Mouse (Mus musculus) mouse trophoblast stem cell (cell line): ENCODE measurements around the gene Cacnb4.

Experiments used
- in situ Hi-C, 2 experiments: fragments of 300-500 bp; cut with MseI, MboI; formaldehyde crosslinking; loops; 2 replicates in 1 of 2; 3 replicates in 1 of 2; pipeline ENCODE4 v1.15.1; 2025

The Cacnb4 gene

DNA sequence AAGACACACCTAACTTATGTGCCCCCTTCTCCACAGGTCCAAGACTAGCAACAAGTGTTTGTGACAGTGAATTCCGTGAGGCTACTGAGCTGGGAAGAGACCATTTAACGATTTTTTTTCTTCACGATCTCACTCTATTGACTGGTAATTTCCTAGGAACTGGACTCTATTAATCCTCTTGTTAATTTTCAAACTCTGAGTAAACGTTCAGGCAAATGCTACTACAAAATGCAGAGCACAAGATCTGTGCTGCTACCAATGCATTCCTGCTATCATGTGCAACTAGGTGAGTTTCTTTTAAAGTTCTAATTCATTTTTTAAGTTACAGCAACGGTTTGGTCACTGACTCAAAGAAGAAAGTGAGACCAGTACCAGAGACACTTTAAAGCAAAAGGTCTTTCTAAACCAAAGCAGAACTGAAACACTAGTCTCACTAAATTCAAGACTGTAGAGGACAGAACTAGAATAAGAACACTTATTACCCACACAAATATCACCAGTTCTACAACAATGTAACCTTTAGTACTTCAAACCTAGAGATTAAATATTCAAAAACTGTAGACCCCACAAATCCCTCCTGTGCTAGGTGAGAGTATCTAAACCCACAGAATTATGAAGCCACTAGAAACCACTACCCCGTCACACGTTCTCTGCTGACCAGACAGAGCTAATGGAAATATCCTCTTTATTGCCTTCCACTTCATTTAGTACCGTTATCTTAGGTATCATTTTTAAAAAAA lies 253.6 kb downstream of the Cacnb4 start:
- in situ Hi-C loops, result no loop called here

GRCm38 (mm10) chr2:52421197-52421596 lies 255.4 kb downstream of the Cacnb4 start:
- in situ Hi-C loops, result no loop called here

DNA sequence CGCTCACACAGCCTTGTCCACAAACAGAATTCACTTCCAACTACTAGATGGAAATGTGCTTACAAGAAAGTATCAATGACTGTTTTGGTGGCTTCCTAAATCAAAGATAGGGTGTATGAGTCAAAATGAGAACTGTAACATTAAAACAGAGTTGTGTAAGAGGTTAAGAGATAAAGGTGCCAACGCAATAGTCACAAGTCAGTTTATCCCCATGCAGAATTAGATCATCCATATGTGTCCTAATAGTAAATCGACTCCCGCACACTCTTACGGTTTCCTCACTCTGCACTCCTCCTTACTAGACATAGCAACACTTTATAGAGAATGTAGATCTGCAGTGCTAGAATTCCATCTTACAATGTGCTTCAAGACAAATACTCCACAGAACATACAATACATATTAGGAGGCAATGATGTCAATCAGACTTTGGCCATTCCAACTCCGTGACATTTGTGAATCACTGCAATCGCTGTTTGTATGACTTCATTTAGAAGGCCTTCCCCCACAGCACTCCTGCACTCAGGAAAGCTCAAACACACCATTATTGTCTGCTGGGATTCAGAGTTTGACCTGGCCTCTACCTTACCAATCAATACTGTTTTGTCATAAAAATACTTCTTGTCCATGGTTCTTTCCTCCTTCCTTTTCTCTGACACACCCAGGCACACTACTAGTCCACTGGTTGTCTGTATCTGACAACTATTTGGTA lies 256.5 kb downstream of the Cacnb4 start:
- in situ Hi-C loops, result no loop called here

- in situ Hi-C loops, result no loop called here
Observed at GRCm38 (mm10) chr2:52419295-52419694, 257.3 kb downstream of the Cacnb4 start.

- in situ Hi-C loops, result no loop called here
Observed at GRCm38 (mm10) chr2:52412524-52413037, 264.1 kb downstream of the Cacnb4 start.

- in situ Hi-C loops, result no loop called here
Observed at GRCm38 (mm10) chr2:52406480-52406879, 270.2 kb downstream of the Cacnb4 start.

DNA sequence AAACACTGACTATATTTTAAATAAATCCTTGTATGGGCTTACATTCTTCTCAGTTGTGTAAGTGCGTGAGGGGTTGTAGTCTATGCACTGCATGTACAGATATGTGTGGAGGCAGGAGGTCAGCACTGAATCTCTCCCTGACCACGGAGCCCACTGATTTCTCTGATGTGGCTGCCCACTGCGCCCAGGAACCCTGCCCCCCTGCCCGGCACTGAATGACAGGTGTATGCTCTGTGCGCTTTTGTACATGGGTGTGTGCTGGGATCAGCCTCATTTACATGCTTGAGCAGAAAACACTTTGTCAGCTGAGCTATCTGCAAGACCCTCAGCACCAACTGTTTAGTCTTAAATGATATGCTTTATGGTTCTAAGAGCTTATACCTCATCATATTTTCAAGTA lies 271.4 kb downstream of the Cacnb4 start:
- in situ Hi-C loops, result no loop called here

DNA sequence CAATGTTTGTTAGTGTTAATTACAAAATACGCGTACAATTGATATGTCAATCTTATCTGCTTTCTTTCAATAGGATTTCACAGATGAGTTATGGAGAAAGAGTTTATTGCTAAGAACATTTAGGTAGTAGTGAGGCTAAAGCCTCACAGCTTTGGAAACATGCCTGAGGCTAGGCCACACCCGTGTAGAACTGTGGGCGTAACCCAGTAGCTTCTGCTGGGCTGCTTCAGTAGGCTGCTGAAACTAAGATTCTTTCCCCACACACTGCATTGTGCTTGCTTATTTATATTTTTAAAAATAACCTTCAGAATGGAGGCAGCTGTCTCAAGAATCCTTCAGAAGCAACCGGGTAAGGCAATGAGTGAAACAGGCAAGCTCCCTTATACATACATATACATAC lies 282.1 kb downstream of the Cacnb4 start:
- in situ Hi-C loops, result no loop called here

GRCm38 (mm10) chr2:52390415-52390975 lies 286.1 kb downstream of the Cacnb4 start:
- in situ Hi-C loops, result no loop called here

DNA sequence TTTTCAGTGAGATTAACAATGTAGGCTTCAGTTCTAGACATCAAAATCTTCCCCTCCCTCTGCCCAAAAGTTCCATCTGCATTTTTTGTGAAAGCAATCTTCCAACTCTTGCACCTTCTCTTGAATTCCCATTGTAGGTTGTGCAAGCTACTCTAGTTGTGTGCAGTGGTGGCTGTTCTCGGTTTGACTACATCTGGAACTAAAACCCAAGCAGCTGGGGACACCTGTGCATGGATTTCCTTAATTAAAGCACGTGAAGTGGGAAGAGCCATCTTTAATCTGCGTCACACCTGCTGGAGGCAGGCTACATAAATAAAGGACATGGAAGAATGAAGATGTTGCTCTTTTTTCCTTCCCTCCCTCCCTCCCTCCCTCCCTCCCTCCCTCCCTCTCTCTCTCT lies 286.7 kb downstream of the Cacnb4 start:
- in situ Hi-C loops, result no loop called here

DNA sequence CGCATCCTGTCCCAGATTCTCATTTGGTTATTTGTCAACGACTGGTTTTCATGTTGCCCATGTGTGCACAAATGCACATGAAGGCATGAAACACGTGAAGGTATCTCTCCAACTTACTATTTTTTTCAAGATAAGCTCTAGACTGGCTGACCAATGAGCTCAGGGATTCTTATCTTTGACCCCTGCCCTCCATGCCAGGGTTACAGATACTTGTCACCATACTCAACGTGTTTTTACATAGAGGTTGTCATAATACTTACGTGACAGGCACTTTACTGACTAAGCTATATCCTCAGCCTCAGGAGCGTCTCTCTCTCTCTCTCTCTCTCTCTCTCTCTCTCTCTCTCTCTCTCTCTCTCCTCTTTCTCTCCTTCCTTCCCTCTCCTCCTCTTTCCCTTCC lies 290.2 kb downstream of the Cacnb4 start:
- in situ Hi-C loops, result no loop called here

GRCm38 (mm10) chr2:52386037-52386436 lies 290.6 kb downstream of the Cacnb4 start:
- in situ Hi-C loops, result no loop called here

GRCm38 (mm10) chr2:52378848-52379261 lies 297.8 kb downstream of the Cacnb4 start:
- in situ Hi-C loops, result no loop called here

GRCm38 (mm10) chr2:52378448-52378804 lies 298.2 kb downstream of the Cacnb4 start, which contains the start of gene Neb:
Gene Neb, minus strand, starts transcription at chr2:52378474.
- in situ Hi-C loops, result no loop called here
